In the genomic region with DNA sequence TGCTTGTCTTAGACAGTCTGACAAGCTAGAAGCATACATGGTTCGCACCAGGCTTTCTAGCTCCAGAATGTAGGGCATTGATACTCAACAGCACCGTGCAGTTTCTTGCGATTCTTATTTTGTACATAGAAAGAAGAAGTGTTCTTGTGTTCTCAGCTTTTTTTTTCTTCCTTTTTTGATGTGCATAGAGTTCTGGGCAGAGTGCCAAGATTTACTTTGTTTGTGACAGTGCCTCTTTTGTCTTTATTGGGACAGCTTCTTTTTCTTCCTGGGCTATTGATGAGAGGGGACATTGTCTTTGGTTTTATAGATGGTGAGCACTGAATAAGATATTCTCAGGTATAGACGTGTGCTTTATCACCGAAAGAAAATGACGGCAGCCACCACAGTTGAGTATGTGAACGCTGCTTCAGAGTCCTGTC, we compare ENCODE assay signal across 14 mouse cellular contexts.
DNase-seq lines count a peak whose midpoint lies in the region; ATAC-seq lines count a peak whose summit lies in the region.
"Had no signal": no experiment of that assay in that cellular context is flagged by ENCODE, and none has a peak within 500 bp of the region (broad histone marks: within the 10 kb centered on the region; RNA-seq: fewer than 3 reads in every experiment).

No protein-coding gene starts in this region.

- no peak overlapping the region for H3K4me2 ChIP-seq in hindbrain, embryonic 14.5 days (replicated peaks)
- H3K4me2 ChIP-seq: limb, embryonic 12.5 days had no signal

- no peaks in the 10 kb centered on the region for H3K9me3 ChIP-seq in hindbrain, embryonic 14.5 days (ENCODE audit: control insufficient read depth, low read length)
- H3K9me3 ChIP-seq: limb, embryonic 12.5 days had no signal

- no peak overlapping the region for H3K27ac ChIP-seq in hindbrain, embryonic 14.5 days
- H3K27ac ChIP-seq: layer of hippocampus, adult 2 months; limb, embryonic 12.5 days had no signal

- ATAC-seq in frontal cortex, adult (ENCODE audit: low TSS enrichment): peak; percentile 50
- ATAC-seq in hindbrain, embryonic 14.5 days (ENCODE audit: low FRiP score): peak; percentile 51; the same call in 1 of the 2 replicates
- no peak for ATAC-seq in erythroid progenitor cell, adult 5-6 weeks (replicated peaks; ENCODE audit: low FRiP score, poor library complexity, severe bottlenecking)

- WGBS in hindbrain, embryonic 14.5 days: 30% methylated on average over 7 of the region's 7 CpGs

- H3K9ac ChIP-seq in hindbrain, embryonic 14.5 days: no peak overlapping the region
- H3K9ac ChIP-seq: limb, embryonic 12.5 days had no signal

- no peaks in the 10 kb centered on the region for H3K27me3 ChIP-seq in hindbrain, embryonic 14.5 days (ENCODE audit: control insufficient read depth, insufficient read depth, low read length)
- H3K27me3 ChIP-seq: limb, embryonic 12.5 days had no signal

- H3K4me3 ChIP-seq in hindbrain, embryonic 14.5 days (replicated peaks; ENCODE audit: low read length): no peak overlapping the region
- H3K4me3 ChIP-seq: layer of hippocampus, adult 2 months; limb, embryonic 12.5 days had no signal

- DNase-seq in frontal cortex, postnatal 25 days (ENCODE audit: low spot score in 2 of 2): no peak
- DNase-seq in right cerebral cortex, adult 18-20 months: peak; percentile 5
- DNase-seq in right cerebral cortex, postnatal 25 days: no peak
- DNase-seq in hindbrain, embryonic 14.5 days (ENCODE audit: low spot score): peak; percentile 61
- DNase-seq in telencephalon, adult 2 months (ENCODE audit: low read depth, low spot score): peak; percentile 39
- no peak for DNase-seq in urinary bladder, postnatal 4 days (ENCODE audit: low spot score in 2 of 2)
- DNase-seq: cerebellum, adult 9-10 months; heart, postnatal 10 days; kidney, adult 11 months; lung, postnatal 10 days had no signal

- H3K4me1 ChIP-seq in hindbrain, embryonic 14.5 days (replicated peaks; ENCODE audit: control insufficient read depth, insufficient read depth, low read length): no peaks in the 10 kb centered on the region
- H3K4me1 ChIP-seq: limb, embryonic 12.5 days had no signal

- H3K36me3 ChIP-seq in hindbrain, embryonic 14.5 days (replicated peaks; ENCODE audit: control insufficient read depth, insufficient read depth): no peaks in the 10 kb centered on the region
- H3K36me3 ChIP-seq: limb, embryonic 12.5 days had no signal

Comparison
In these comparisons a context has a peak if more than half of its experiments do, and no peak if none do; other contexts are left out.
1. DNase-seq: peak in right cerebral cortex, adult 18-20 months (single experiment), hindbrain, embryonic 14.5 days (single experiment) and telencephalon, adult 2 months (single experiment); none in frontal cortex, postnatal 25 days (0 of 2), right cerebral cortex, postnatal 25 days (single experiment) and urinary bladder, postnatal 4 days (0 of 2).